Mouse (Mus musculus) heart, embryonic 14.5 days (tissue): ENCODE data around the gene Zfp280b. TPM values are rescaled to one million over a fixed set of nuclear protein-coding genes. Genes with fewer than 3 reads are reported as not detected.

Experiments
- ATAC-seq: fragments of 200-750 bp; cut with Nextera tagmentation; 2 replicates; pipeline ENCODE4 v1.8.0; 2017; ENCODE audit warnings: low read depth, moderate TSS enrichment; ENCODE audit not compliant: insufficient number of reproducible peaks, insufficient read depth, low FRiP score
- H3K27ac ChIP-seq, 2 experiments: fragments of 200-500 bp in 1 of 2; fragments of 300-500 bp in 1 of 2; sonication (generic) in 1 of 2; replicated peaks in 1 of 2; 2 replicates each; pipeline ENCODE4 v1.5.1; 2012 to 2014; ENCODE audit warnings: low read depth in 2 of 2, low read length in 2 of 2, control low read depth in 1 of 2, mild to moderate bottlenecking in 1 of 2, mixed read lengths in 1 of 2; ENCODE audit not compliant: control insufficient read depth in 1 of 2, insufficient read depth in 1 of 2
- H3K27me3 ChIP-seq: fragments of 300-500 bp; sonication (generic); 2 replicates; pipeline ENCODE4 v1.6.1; 2014; ENCODE audit warnings: mild to moderate bottlenecking, low read length, control low read depth; ENCODE audit not compliant: control insufficient read depth, insufficient read depth
- H3K36me3 ChIP-seq: fragments of 300-500 bp; sonication (generic); 2 replicates; pipeline ENCODE4 v1.6.1; 2014; ENCODE audit warnings: mild to moderate bottlenecking, control low read depth, low read length, mixed read lengths; ENCODE audit not compliant: control insufficient read depth, insufficient read depth
- H3K4me1 ChIP-seq, 2 experiments: fragments of 200-500 bp in 1 of 2; fragments of 300-500 bp in 1 of 2; sonication (generic) in 1 of 2; 2 replicates each; pipeline ENCODE4 v1.6.1; 2012 to 2014; ENCODE audit warnings: low read length in 2 of 2, control low read depth in 1 of 2, mixed read lengths in 1 of 2; ENCODE audit not compliant: control insufficient read depth in 2 of 2, insufficient read depth in 2 of 2
- H3K4me2 ChIP-seq: fragments of 300-500 bp; sonication (generic); 2 replicates; pipeline ENCODE4 v1.6.1; 2014; ENCODE audit warnings: mild to moderate bottlenecking, low read length
- H3K4me3 ChIP-seq, 2 experiments: fragments of 200-500 bp in 1 of 2; fragments of 300-500 bp in 1 of 2; sonication (generic) in 1 of 2; 2 replicates each; pipeline ENCODE4 v1.5.1; 2012 to 2014; ENCODE audit warnings: low read length in 2 of 2, mild to moderate bottlenecking in 2 of 2, control low read depth in 1 of 2, low read depth in 1 of 2, moderate library complexity in 1 of 2; ENCODE audit not compliant: control insufficient read depth in 1 of 2, insufficient read depth in 1 of 2
- H3K9ac ChIP-seq: fragments of 300-500 bp; sonication (generic); 2 replicates; pipeline ENCODE4 v1.6.1; 2014; ENCODE audit warnings: mild to moderate bottlenecking, low read length
- H3K9me3 ChIP-seq: fragments of 300-500 bp; sonication (generic); 2 replicates; pipeline ENCODE4 v1.6.1; 2016; ENCODE audit warnings: low read length, control low read depth; ENCODE audit not compliant: control insufficient read depth
- WGBS: fragments of 180-500 bp; shearing (Covaris S2); extraction: QIAGEN DNeasy Blood & Tissue Kit; methylation state at CpG from one replicate; pipeline ENCODE4 v1.1.7; 2014; 5-methylcytosine and 5-hydroxymethylcytosine counted together
- polyA plus RNA-seq: library from polyadenylated mRNA; unstranded; fragments of >200 nt; fragmentation: Nextera tagmentation; extraction: Ambion mirVana; gene quantifications from 2 replicates; pipeline ENCODE4 v1.2.1, GENCODE M21; 2014

Zfp280b gene
- polyA plus RNA-seq, 1 experiment from 2014 or later: 13.6 TPM

DNA sequence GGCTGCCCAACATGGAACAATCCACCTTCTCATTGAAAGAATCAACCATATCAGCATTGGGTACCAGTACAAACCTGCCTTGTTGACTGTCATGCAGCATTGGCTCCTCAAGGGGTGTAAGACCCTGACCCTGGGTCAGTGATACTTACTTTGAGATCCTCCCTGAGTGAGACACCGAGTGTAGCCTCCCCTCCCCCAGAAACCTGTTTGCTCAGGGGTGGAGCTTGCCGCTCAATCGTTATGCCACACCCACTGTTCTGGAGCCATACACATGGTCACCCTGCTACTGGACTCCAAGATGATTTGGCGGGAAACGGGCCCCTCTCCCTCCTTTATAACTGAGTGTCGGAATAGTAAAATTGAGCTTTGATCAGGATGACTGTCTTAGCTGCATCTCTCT lies 8.5 kb upstream of the Zfp280b start:
- Histone ChIP-seq H3K27ac (no peak overlapping the region), H3K9me3 (peaks cover 5% of the 10 kb centered on the region; the same call in 1 of the 2 replicates)
- WGBS: 88% methylated on average over 6 of the region's 6 CpGs

DNA sequence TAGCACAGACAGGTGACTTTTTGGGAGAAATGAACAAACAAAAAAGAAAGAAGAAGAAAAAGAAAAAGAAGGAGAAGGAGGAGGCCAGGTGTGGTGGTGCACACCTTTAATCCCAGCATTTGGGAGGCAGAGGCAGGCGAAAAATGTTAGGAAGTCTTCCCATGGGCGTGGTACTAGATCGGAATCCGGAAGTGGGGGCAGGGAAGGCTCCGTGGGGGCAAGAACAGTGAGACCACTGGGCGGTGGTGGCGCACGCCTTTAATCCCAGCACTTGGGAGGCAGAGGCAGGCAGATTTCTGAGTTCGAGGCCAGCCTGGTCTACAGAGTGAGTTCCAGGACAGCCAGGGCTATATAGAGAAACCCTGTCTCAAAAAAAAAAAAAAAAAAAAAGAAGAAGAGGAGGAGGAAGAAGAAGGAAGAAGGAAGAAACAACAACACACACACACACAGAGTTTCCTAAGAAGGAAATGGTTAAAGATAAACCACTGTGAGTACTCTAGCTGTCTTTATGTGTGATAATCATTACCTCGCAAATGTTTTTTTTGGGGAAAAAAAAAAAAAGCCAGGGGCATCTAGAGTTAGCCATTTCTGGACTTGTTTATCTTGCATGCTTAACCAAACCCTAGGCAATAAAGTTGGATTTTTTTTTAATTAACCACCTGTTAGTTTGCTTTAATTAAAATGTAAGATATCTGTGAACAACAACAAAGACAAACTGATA lies 6.8 kb upstream of the Zfp280b start:
- no peak overlapping the region for H3K4me2 ChIP-seq

More for the DNA sequence above, 8.5 kb upstream of the Zfp280b start:
- no peaks in the 10 kb centered on the region for H3K36me3 ChIP-seq
- no peak for ATAC-seq
- no peak overlapping the region for H3K4me2 ChIP-seq
- H3K4me1 ChIP-seq: peaks cover 4% of the 10 kb centered on the region in 2 experiments; a peak in 1 of 4 replicates
- no peak overlapping the region for H3K9ac ChIP-seq
- H3K27me3 ChIP-seq: no peaks in the 10 kb centered on the region
- H3K4me3 ChIP-seq: no peak overlapping the region

DNA sequence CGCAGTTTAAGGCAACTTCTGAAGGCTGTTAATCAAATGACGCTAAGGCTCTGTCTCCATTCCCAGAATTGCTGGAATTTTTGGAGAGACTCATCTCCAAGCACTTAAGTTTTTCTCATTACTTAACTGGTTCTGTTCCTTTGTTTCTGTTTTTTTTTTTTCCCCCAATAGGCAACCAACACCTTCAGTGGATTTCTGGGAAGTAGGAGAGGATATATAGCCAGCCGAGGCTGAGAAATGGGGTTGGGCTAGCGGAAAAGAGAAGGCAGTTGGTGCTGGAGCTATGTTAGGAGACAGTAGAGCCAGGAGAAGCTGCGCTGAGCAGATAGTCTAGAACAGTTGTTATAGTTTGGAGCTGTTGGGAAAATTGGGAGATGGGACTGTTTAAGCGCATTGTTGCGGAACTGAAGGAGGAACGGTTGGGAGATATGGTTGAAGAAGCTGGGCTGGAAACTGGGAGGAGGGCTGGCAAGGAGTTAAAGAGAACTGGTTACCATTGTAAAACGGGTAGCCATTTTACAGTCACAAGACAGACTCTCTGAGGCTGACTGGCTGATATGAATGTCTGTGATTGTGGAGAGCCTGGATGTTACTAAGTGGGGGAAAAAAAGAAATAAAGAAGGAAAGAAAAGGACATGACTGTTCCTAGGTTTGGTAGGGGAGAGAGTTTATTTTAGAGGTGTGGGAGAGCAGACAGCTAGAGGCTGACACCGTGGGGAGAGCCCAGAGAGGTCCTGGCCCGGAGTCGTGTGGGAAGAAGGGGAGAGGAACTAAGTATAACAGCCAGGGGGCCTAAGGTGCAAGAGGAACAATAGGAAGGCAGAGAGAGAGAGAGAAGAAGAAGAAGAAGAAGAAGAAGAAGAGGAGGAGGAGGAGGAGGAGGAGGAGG lies 5.1 kb upstream of the Zfp280b start:
- ATAC-seq: no peak
- H3K4me2 ChIP-seq: no peak overlapping the region
- H3K27me3 ChIP-seq: no peaks in the 10 kb centered on the region
- 49% methylated on average over 12 of the region's 12 CpGs for WGBS
- peaks cover 5% of the 10 kb centered on the region; the same call in 1 of the 2 replicates for H3K9me3 ChIP-seq
- no peak overlapping the region for H3K9ac ChIP-seq
- H3K4me1 ChIP-seq: peaks cover 7% of the 10 kb centered on the region in 2 experiments; a peak in 2 of 4 replicates
- H3K36me3 ChIP-seq: no peaks in the 10 kb centered on the region
- H3K27ac ChIP-seq: 0 out of 4 replicates have a peak overlapping the region, but pooled peaks of 1 of the 2 experiments have one; percentile 14
- H3K4me3 ChIP-seq: no peak overlapping the region

More for the DNA sequence above, 6.8 kb upstream of the Zfp280b start:
- no peak overlapping the region for H3K27ac ChIP-seq
- H3K4me1 ChIP-seq: peaks cover 4% of the 10 kb centered on the region in 2 experiments; a peak in 1 of 4 replicates
- peaks cover 5% of the 10 kb centered on the region; the same call in 1 of the 2 replicates for H3K9me3 ChIP-seq
- no peak for ATAC-seq
- H3K27me3 ChIP-seq: no peaks in the 10 kb centered on the region
- no peaks in the 10 kb centered on the region for H3K36me3 ChIP-seq
- H3K4me3 ChIP-seq: no peak overlapping the region
- H3K9ac ChIP-seq: no peak overlapping the region
- WGBS: 86% methylated on average over 10 of the region's 10 CpGs

DNA sequence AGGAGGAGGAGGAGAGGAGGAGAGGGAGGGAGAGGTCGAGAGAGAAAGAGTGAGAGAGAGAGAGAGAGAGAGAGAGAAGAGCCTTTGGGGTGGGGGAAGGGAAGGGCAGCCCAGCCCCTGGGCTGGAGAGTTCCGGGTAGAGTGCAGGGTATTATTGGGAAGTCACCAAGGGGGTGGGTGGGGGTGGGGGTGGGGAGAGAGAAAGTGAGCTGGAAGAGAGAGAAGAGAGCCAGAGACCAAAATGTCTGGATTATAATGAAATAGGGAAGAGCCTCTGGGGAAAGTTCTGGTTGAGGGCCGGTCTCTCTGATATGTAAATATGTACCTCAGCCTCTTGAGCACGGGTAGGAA lies 4.5 kb upstream of the Zfp280b start:
- Histone ChIP-seq H3K9me3 (peaks cover 5% of the 10 kb centered on the region; the same call in 1 of the 2 replicates), H3K4me2 (no peak overlapping the region), H3K27me3 (no peaks in the 10 kb centered on the region), H3K4me3 (no peak overlapping the region), H3K9ac (no peak overlapping the region), H3K4me1 (peaks cover 7 to 8% of the 10 kb centered on the region in 2 experiments; a peak in 3 of 4 replicates), H3K36me3 (no peaks in the 10 kb centered on the region), H3K27ac (no peak overlapping the region)
- 17% methylated on average over 4 of the region's 4 CpGs for WGBS
- no peak for ATAC-seq

DNA sequence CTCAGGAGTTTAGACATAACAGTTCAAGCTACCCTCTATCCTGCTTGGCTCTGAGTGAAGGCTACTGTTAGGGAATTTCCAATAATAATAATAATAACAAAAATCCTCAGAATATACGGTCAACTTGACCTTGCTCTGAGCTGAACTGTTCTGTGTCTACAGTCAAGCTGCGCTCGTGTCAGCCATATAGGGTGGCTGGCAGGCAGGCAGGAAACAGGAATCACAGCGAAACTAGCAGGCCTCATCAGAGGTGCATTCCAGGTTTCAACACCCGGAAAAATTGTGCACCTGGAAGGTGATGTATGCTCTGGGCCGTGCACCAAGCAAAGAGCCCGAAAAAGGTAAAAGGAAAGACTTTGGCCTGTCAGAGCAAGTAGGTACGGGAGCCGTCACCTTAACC lies 4.1 kb upstream of the Zfp280b start:
- Histone ChIP-seq H3K4me1 (peaks cover 7 to 12% of the 10 kb centered on the region in 2 experiments; a peak in 3 of 4 replicates), H3K27me3 (no peaks in the 10 kb centered on the region), H3K27ac (no peak overlapping the region), H3K4me2 (no peak overlapping the region), H3K9ac (no peak overlapping the region), H3K9me3 (peaks cover 5% of the 10 kb centered on the region; the same call in 1 of the 2 replicates), H3K36me3 (no peaks in the 10 kb centered on the region), H3K4me3 (no peak overlapping the region)
- no peak for ATAC-seq
- WGBS: 64% methylated on average over 9 of the region's 9 CpGs

DNA sequence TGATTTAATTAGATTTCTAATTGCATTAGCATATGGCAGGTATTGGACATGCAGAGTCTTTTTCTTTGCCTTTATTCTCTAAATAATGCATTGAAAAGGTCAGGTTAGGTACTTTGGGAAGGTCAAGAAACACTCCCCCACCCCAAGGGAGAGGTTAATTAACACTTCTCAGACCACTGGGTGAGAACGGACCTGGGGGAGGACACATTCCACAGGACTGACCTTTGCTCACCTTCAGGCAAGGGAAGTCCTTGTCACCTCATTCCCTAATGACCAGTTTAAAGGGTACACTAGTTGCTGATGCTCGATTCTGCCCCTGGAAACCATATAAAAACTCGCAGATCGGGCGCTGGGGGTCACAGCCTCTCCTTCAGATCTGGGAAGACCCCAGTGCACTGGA lies 3.2 kb upstream of the Zfp280b start:
- no peaks in the 10 kb centered on the region for H3K36me3 ChIP-seq
- no peak overlapping the region for H3K9ac ChIP-seq
- H3K4me1 ChIP-seq: peaks cover 7 to 15% of the 10 kb centered on the region in 2 experiments; a peak in 3 of 4 replicates
- H3K27me3 ChIP-seq: no peaks in the 10 kb centered on the region
- WGBS: 72% methylated on average over 5 of the region's 5 CpGs
- no peak for ATAC-seq
- no peak overlapping the region for H3K4me2 ChIP-seq
- H3K9me3 ChIP-seq: peaks cover 5% of the 10 kb centered on the region; the same call in 1 of the 2 replicates
- no peak overlapping the region for H3K4me3 ChIP-seq
- H3K27ac ChIP-seq: no peak overlapping the region

DNA sequence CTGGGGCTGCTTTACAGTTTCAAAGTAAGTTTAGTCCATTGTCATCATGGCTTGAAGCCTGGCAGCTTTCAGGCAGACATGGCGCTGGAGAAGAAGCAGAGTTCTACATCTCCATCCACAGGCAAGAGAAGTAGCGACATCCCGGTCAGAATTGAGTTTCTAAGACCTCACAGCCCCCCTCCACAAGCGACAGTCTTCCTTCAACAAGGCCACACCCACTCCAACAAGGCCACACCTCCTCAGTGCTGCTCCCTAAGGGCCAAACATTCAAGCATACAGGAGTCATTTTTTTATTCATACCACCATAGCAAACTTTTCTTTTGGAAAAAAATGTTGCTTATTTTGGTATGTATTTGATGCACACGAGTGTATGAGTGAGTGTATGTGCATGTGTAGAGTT lies 2.0 kb upstream of the Zfp280b start:
- no peaks in the 10 kb centered on the region for H3K36me3 ChIP-seq
- no peak overlapping the region for H3K9ac ChIP-seq
- WGBS: 73% methylated on average over 5 of the region's 5 CpGs
- no peak overlapping the region for H3K4me3 ChIP-seq
- no peak overlapping the region for H3K4me2 ChIP-seq
- H3K9me3 ChIP-seq: no peaks in the 10 kb centered on the region
- H3K4me1 ChIP-seq: peaks cover 7 to 15% of the 10 kb centered on the region in 2 experiments; a peak in 3 of 4 replicates
- H3K27ac ChIP-seq: no peak overlapping the region
- no peaks in the 10 kb centered on the region for H3K27me3 ChIP-seq
- no peak for ATAC-seq
